Mouse (Mus musculus): ENCODE data around the gene Iffo2.
"Not testable (repeated sequence)": the region's sequence is repeated elsewhere in the genome, so short reads cannot be mapped to it uniquely, and the experiment has no call there.

Iffo2 gene

DNA sequence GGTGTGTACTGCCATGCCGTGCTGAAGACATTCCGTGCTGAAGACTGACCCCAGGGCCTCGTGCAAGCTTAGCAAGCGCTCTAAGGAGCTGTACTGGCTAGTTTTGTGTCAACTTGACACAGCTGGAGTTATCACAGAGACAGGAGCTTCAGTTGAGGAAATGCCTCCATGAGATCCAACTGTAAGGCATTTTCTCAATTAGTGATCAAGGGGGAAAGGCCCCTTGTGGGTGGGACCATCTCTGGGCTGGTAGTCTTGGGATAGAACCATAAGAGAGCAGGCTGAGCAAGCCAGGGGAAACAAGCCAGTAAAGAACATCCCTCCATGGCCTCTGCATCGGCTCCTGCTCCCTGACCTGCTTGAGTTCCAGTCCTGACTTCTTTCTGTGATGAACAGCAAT lies at the start of gene Iffo2:
Gene Iffo2 (plus strand): TSS at position 301 of the 400 bp plus-strand sequence.
- DNase-seq: not testable (repeated sequence)

DNA sequence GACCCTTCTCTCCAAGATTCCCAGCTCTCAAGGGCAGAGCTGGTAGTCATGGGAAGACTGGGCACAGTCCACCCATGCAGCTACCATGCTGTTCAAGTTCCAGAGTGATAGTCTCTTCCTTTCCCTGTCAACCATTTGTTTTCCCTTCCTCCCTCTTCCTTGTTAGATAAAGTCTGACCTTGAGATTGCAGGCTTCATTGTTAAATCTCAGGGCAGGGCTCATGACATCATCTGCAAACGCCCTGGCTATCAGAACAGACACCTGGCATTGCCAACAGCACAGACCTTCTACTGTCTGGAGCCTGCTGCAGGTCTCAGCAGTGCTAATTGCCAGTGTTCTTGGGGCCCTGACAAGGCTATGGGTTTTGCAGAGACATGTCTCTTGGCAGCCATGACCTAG lies 48.9 kb upstream of the Iffo2 start:
- no peak for DNase-seq

DNA sequence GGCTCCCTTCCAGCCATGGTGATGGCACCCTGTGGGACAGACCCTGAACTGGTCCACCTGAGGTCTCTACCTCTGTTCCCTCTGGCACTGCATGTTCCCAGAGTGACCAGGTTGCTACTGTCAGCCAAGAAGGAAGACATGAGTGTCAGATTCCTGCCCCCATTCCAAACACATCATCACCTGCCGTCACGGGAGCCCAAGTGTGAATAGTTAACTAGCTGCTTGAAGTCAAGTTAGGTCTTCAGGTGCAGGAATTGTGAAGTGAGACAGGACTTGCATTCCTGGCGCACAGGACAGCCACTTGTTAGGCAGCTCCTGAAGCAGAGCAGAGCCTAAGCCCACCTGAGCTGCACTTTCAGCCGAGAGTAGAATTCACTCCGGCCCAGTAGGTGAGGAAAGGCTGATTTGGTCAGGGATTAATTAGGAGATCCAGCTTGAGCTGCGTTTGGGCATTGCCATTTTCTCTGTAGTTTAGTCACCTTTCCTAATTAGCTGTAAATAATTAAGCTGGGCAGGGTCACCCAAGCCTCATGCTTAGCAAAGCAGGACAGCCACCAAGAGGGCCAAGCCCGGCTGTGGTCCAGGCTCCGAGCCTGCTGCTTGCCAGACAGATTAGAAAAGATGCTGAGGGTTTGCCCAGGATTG lies 46.8 kb upstream of the Iffo2 start:
- DNase-seq: no peak

DNA sequence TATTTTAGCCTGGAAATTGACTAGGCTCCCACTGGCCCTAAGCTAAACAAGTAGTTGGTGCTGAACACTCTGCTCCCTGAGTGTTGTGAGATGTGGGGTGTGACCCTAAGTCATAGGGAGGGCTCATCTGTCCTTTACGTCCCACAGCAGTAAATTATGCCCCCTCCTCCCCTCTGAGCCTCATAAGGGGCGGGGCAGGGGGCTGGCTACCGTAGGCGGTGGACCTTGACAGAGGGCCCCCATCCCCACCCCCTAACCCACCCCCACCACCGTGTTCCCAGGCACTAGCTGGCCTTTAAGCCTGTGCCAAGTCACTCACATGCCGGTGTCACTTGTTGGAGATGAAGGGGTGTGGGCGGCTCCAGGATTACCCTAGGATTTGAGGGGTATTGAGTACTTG lies 45.9 kb upstream of the Iffo2 start:
- DNase-seq: no peak

DNA sequence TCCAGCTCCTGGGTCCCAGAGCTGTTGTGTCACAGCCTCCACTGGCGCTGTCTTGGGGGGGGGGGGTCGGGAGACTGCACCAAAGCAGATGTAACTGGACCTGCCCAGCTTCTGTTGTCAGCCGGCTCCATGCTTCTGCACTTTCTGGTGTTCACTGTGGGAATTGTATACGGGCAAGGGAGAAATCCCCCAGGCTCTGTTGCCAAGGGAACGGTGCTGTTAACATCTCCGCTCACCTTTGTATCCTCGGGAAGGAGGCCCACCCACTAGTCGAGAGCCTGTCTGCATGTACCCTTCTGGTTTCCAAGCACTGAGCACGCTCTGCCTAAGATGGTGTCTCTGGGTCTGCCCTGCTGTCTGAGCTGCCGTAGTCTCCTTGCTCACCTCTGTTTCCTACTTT lies 43.3 kb upstream of the Iffo2 start:
- no peak for DNase-seq

GRCm38 (mm10) chr4:139488325-139488724 lies 42.0 kb upstream of the Iffo2 start:
- DNase-seq: no peak

DNA sequence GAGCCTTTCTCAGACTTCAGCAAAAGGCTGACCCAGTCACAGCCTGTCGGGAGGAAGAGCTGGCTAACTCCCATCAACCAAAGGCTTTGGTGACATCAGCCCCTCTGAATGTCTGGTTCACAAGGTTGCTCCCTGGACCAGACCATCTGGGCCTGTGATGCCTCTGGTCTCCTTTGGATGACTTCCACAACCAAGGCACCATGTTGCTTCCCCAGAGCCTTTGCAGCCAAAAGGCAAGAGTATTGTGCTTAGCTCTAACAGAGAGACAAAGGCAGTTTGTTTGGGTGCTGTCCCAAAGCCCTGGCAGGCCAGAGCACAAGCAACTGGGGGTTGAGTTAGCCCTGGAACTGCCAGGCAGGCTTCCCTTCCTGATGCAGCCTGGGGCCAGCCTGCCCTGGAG lies 40.4 kb upstream of the Iffo2 start:
- DNase-seq: no peak

DNA sequence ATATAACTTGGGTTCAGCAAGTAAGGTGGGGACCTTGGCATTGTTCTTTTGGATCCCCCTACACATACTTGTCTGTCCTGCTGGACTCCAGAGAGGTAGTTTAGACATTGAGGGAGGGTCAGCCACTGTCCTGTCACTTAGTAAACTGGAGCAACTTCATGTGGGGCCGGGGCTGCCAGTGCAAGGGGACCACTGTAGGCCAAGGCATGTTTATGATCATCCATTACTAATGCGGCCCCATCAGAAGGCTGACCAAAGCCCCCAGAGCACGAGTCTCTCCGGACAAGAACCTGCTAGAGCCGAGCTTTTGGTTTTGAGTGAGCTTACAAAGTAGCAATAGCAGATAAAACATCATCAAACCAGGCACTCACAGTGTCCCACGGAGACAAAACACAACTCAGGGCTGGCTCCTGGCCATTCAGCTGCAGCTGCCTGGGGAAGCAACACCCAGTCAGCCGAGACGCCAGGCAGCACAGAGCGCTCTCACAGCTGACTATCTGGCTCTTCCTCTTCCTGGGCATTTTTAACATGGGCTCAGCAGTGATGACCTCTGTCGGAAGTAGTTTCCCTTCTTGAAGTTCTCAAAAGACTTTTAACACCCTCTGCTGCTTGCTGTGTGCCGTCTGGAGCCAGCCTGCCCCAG lies 39.8 kb upstream of the Iffo2 start:
- no peak for DNase-seq

GRCm38 (mm10) chr4:139491541-139492170 lies 38.7 kb upstream of the Iffo2 start:
- DNase-seq: no peak

GRCm38 (mm10) chr4:139492258-139492833 lies 38.0 kb upstream of the Iffo2 start:
- no peak for DNase-seq

DNA sequence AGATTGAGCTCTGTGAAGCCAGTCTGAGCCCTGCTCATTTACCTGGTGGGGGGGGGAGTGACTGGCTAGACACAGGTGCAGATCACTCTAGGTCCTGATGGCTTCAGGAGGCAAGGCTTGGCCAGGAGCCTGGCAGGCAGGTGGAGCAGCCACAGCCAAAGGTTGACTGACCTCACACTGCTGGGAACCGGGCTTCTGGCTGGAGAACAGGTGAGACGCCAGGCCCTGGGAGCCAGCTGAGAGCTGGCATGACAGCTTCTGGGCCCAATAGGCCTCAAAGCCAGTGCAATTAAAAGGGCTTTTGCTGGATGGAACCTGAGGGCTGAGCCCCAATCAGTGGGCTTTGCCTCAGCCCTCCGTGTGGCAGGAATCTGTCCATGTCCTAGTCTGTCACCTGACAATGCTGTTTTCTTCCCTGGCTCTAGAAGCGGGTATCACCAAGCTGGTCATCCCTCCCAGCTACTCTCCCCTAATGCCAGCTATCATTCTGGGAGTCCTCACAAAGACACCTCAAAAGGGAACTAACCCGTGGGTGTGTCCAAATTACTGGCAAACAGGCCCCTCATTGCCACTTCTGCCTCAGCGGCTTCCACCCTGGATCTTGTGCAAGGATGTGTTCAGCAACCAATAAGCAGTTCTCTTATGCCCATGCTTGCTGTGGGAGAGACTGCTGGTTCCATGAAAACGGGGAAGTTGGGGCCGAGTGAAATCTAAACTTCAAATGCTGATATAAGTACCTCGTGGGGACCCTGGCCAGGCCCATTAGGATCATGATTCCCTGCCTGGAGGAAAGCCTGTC lies 36.9 kb upstream of the Iffo2 start:
- peak; percentile 18 for DNase-seq

- DNase-seq: no peak
Measured at GRCm38 (mm10) chr4:139500814-139501213, 29.5 kb upstream of the Iffo2 start.

- no peak for DNase-seq
Measured at GRCm38 (mm10) chr4:139501702-139502101, 28.6 kb upstream of the Iffo2 start.

- no peak for DNase-seq
Measured at GRCm38 (mm10) chr4:139503919-139504318, 26.4 kb upstream of the Iffo2 start.

DNA sequence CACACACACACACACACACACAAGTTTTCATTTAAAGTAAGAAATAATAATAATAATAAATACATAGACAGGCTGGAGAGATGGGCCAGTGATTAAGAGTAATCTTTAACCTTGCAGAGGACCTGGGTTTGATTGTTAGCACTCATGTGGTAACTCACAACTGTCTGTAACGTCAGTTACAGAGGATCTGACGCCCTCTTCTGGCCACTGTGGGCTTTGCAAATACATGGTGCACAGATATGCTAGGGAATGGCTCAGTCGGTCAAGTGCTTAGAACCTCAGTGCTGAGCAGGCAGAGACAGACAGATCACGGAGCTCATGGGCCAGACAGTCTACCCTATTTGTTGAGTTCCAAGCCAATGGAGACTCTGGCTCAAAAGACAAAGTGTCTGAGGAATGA lies 24.6 kb upstream of the Iffo2 start:
- DNase-seq: no peak

DNA sequence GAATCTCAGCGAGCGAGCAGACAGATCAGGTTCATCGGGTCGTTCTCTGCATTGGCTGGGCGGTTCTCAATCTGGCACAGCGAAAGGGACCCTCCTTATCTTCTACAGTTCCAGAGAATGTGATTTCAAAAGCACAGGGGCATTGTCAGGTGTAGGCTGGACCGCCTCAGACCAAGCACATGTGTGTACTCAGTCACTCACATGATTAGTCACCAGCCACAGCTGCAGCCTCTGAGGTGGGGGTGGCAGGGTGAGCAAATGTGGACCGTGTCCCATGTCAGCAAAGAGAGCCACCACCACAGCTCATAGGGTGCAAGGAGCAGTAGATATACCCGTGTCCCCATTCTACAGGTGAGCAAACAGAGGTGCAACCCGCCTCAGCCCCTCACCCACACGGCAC lies 23.6 kb upstream of the Iffo2 start:
- no peak for DNase-seq

- DNase-seq: no peak
Measured at GRCm38 (mm10) chr4:139509069-139509468, 21.3 kb upstream of the Iffo2 start.

DNA sequence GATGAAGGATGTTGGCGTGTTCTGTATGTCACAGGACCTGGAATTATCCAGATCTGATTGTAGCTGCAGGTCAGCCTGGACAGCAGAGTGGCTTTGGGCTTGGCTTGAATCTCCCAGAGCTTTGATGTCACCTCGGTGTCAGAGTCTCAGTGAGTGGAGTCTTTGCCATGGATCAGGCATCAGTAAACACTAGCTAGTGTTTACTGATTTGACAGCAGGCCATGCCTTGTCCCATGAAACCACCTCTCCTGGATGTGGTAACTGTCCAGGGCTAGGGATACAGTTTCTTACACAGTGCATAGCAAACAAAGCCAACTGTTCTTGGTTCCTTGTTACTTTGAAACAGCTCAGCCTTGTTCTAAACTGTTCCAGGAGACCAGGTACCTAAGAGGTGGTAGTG lies 18.8 kb upstream of the Iffo2 start:
- no peak for DNase-seq

GRCm38 (mm10) chr4:139512985-139513384 lies 17.4 kb upstream of the Iffo2 start:
- DNase-seq: no peak

- no peak for DNase-seq
Measured at GRCm38 (mm10) chr4:139519221-139519620, 11.1 kb upstream of the Iffo2 start.

DNA sequence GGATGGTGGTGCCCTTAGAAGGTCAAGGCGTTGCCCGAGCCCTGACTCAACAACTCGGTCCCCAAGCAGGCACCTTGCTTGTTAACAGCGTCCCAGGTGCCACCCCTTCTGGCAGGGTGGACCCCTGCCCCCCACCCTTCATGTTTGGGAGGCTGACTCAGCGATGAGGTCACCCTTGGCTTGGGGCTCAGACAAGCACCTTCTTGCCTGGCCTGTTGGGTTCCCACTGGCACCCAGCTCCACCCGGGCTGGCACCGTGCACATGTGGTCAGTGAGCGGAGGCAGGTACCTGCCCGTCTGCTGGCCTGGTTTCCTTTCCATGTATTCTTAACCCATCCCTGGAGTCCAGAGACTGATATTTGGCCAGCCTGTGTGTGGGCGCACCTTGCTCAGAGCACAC lies 8.4 kb upstream of the Iffo2 start:
- DNase-seq: no peak

GRCm38 (mm10) chr4:139526475-139526874 lies 3.9 kb upstream of the Iffo2 start:
- DNase-seq: no peak

GRCm38 (mm10) chr4:139532081-139532480 lies 1.7 kb downstream of the Iffo2 start:
- no peak for DNase-seq

Measured in liver (tissue).